In genomic region chr4:136239111-136239510, GRCm38 (mm10) we compare ENCODE assay signal across 12 mouse cellular contexts. TPM values are rescaled to one million over a fixed set of nuclear protein-coding genes. Genes with fewer than 3 reads are reported as not detected.
DNase-seq lines count a peak whose midpoint lies in the region; ATAC-seq and TF ChIP-seq lines count a peak whose summit lies in the region.
"Had no signal": no experiment of that assay in that cellular context is flagged by ENCODE, and none has a peak within 500 bp of the region (broad histone marks: within the 10 kb centered on the region; RNA-seq: fewer than 3 reads in every experiment).

No protein-coding gene starts in this region.

- no peak overlapping the region for H3K4me2 ChIP-seq in stomach, embryonic 16.5 days (ENCODE audit: low read depth, low read length)
- H3K4me2 ChIP-seq in stomach, postnatal 0 days (replicated peaks; ENCODE audit: low read depth), result no peak overlapping the region
- H3K4me2 ChIP-seq: forebrain, embryonic 12.5 days had no signal

- no peak for TF ChIP-seq CTCF in stomach, postnatal 0 days (IDR thresholded peaks at IDR 0.05; ENCODE audit: low read depth)

- H3K36me3 ChIP-seq in stomach, embryonic 16.5 days (ENCODE audit: control insufficient read depth, insufficient read depth, low read length), result 0 out of 2 replicates have a peak, but pooled peaks cover 3% of the 10 kb centered on the region
- H3K36me3 ChIP-seq in stomach, postnatal 0 days (ENCODE audit: control insufficient read depth, insufficient read depth, low read length), result no peaks in the 10 kb centered on the region
- H3K36me3 ChIP-seq: forebrain, embryonic 12.5 days had no signal

- H3K4me3 ChIP-seq in stomach, embryonic 16.5 days (replicated peaks; ENCODE audit: low read length), result no peak overlapping the region
- H3K4me3 ChIP-seq in stomach, postnatal 0 days (ENCODE audit: low read depth, low read length), result no peak overlapping the region
- H3K4me3 ChIP-seq: embryonic facial prominence, embryonic 13.5 days; embryonic facial prominence, embryonic 15.5 days; erythroblast, embryonic 14.5 days; forebrain, embryonic 12.5 days had no signal

- H3K27ac ChIP-seq in stomach, embryonic 16.5 days (ENCODE audit: low read length), result no peak overlapping the region
- no peak overlapping the region for H3K27ac ChIP-seq in stomach, postnatal 0 days (replicated peaks)
- H3K27ac ChIP-seq: embryonic facial prominence, embryonic 13.5 days; embryonic facial prominence, embryonic 15.5 days; forebrain, embryonic 10.5 days; forebrain, embryonic 12.5 days had no signal

- intact Hi-C loops in heart, postnatal 36 days (cut with DNase I), result loop anchor here (1.0 to 2.0 kb wide), 2 partner anchors 20 to 37 kb away; no protein-coding TSS in a partner anchor

- ATAC-seq in stomach, embryonic 16.5 days (ENCODE audit: insufficient read depth, low FRiP score), result no peak
- ATAC-seq in stomach, postnatal 0 days (ENCODE audit: low FRiP score, low TSS enrichment), result no peak
- ATAC-seq: forebrain, embryonic 16.5 days had no signal

- H3K9me3 ChIP-seq in stomach, embryonic 16.5 days (replicated peaks; ENCODE audit: control insufficient read depth, low read length), result no peaks in the 10 kb centered on the region
- H3K9me3 ChIP-seq in stomach, postnatal 0 days (ENCODE audit: control insufficient read depth, low read length), result no peaks in the 10 kb centered on the region
- H3K9me3 ChIP-seq: embryonic facial prominence, embryonic 13.5 days; embryonic facial prominence, embryonic 15.5 days; forebrain, embryonic 10.5 days; forebrain, embryonic 12.5 days had no signal

- WGBS in stomach, embryonic 16.5 days, result 78% methylated on average over 9 of the region's 9 CpGs
- 79% methylated on average over 9 of the region's 9 CpGs for WGBS in stomach, postnatal 0 days

- no peaks in the 10 kb centered on the region for H3K27me3 ChIP-seq in stomach, embryonic 16.5 days (ENCODE audit: control insufficient read depth, insufficient read depth, low read length)
- no peaks in the 10 kb centered on the region for H3K27me3 ChIP-seq in stomach, postnatal 0 days (ENCODE audit: control insufficient read depth, insufficient read depth, low read length)

- no peaks in the 10 kb centered on the region for H3K4me1 ChIP-seq in stomach, embryonic 16.5 days (ENCODE audit: control insufficient read depth, insufficient read depth, low read length)
- no peaks in the 10 kb centered on the region for H3K4me1 ChIP-seq in stomach, postnatal 0 days (replicated peaks; ENCODE audit: control insufficient read depth, insufficient read depth)

- DNase-seq in heart, adult 11 months, result peak; percentile 94
- DNase-seq in heart, postnatal 36 days, result no peak
- DNase-seq in stomach, postnatal 0 days (ENCODE audit: low spot score), result no peak

- peak overlapping the region; percentile 33; the same call in 1 of the 2 replicates for H3K9ac ChIP-seq in stomach, embryonic 16.5 days (ENCODE audit: low read length)
- H3K9ac ChIP-seq in stomach, postnatal 0 days (ENCODE audit: low read length), result no peak overlapping the region
- H3K9ac ChIP-seq: embryonic facial prominence, embryonic 13.5 days; embryonic facial prominence, embryonic 15.5 days; forebrain, embryonic 12.5 days had no signal

- no peak for TF ChIP-seq EP300 in stomach, postnatal 0 days (optimal IDR thresholded peaks at IDR 0.05)

RNA-seq across cellular contexts. Expression of gene Tcea3, which starts 8.4 kb away (rescaled TPM):
- 100 to 1,000 TPM; 121 to 126 TPM for total RNA-seq in heart, postnatal 36 days (2021)
- polyA plus RNA-seq in stomach, embryonic 16.5 days (2015; fragmentation: Nextera tagmentation; extraction: Ambion mirVana), result 23.9 and 29.1 TPM in 2 replicates
- 31.1 and 35.0 TPM in 2 replicates for polyA plus RNA-seq in stomach, postnatal 0 days (2015; fragmentation: Nextera tagmentation; extraction: Ambion mirVana)
- total RNA-seq: common myeloid progenitor, adult 5-6 weeks; MEL had no signal
- polyA plus RNA-seq: erythroblast, embryonic 14.5 days had no signal

RNA-seq across cellular contexts. Expression of gene Asap3, which starts 32.9 kb away (rescaled TPM):
- 10 to 100 TPM in 1 of 2 experiments, 1 to 10 TPM in 1; 9.4 to 11.7 TPM for total RNA-seq in heart, postnatal 36 days (2021)
- 7.0 and 7.1 TPM in 2 replicates for polyA plus RNA-seq in stomach, embryonic 16.5 days (2015; fragmentation: Nextera tagmentation; extraction: Ambion mirVana)
- polyA plus RNA-seq in stomach, postnatal 0 days (2015; fragmentation: Nextera tagmentation; extraction: Ambion mirVana), result 1.6 and 1.9 TPM in 2 replicates
- total RNA-seq: common myeloid progenitor, adult 5-6 weeks had no signal

RNA-seq across cellular contexts. Expression of gene Zfp46, which starts 45.4 kb away (rescaled TPM):
- 10 to 100 TPM; 37.4 to 57.1 TPM for total RNA-seq in heart, postnatal 36 days (2021)
- 23.9 and 25.9 TPM in 2 replicates for polyA plus RNA-seq in stomach, embryonic 16.5 days (2015; fragmentation: Nextera tagmentation; extraction: Ambion mirVana)
- 8.8 and 9.0 TPM in 2 replicates for polyA plus RNA-seq in stomach, postnatal 0 days (2015; fragmentation: Nextera tagmentation; extraction: Ambion mirVana)
